Mouse (Mus musculus): Measurements from ENCODE around the gene Sult2b1. TPM values are rescaled to one million over a fixed set of nuclear protein-coding genes. Genes with fewer than 3 reads are reported as not detected.

Sult2b1 gene
- polyA plus RNA-seq, 1 experiment from 2014 or later, result 7.9 TPM

DNA sequence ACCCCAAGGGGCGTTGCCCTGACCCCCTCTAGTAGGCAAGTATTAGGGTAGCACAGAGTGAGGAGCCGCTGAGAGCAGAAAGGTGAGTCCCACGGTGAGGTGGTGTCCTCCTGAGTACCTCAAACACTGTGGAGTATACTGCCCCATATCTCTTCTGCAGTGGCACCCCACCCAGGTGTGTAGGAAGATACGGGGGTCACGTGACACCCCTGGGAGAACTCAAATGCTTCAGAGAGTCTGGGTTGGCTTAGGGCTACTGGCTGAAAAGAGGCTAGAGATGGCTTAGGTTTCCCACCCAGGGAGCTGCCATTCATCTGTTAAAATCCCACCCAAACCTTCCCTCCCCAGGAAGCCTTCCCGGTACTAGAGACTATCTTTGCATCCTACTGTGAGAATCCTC, 12.5 kb upstream of the Sult2b1 start:
- WGBS, result 49% methylated on average over 6 of the region's 6 CpGs
- Histone ChIP-seq H3K27ac (ENCODE audit: low read length) (no peak overlapping the region), H3K27me3 (ENCODE audit: control insufficient read depth, insufficient read depth, low read depth, low read length) (peaks cover 25% of the 10 kb centered on the region), H3K36me3 (ENCODE audit: control insufficient read depth, insufficient read depth, low read length) (no peaks in the 10 kb centered on the region), H3K9me3 (ENCODE audit: control insufficient read depth, low read length) (no peaks in the 10 kb centered on the region), H3K4me3 (ENCODE audit: low read length) (no peak overlapping the region), H3K4me2 (ENCODE audit: low read depth, low read length) (no peak overlapping the region; the same call in 1 of the 2 replicates), H3K4me1 (replicated peaks; ENCODE audit: control insufficient read depth, insufficient read depth, low read length) (peaks cover 22% of the 10 kb centered on the region), H3K9ac (ENCODE audit: low read length) (no peak overlapping the region)
- no peak for ATAC-seq (ENCODE audit: low read depth)

DNA sequence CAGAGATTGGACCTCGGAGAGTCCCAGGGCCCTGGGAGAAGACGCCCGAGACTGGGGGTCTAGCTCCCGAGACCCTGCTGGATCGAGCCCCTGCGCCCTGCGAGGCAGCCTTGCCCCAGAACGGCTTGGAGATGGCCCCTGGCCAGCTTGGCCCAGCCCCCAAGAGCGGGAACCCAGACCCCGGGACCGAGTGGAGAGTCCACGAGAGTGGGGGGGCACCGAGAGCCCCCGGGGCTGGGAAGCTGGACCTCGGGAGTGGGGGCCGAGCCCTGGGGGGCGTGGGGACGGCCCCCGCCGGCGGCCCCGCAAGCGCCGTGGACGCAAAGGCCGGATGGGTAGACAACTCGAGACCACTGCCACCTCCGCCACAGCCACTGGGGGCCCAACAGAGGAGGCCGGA, 10.5 kb upstream of the Sult2b1 start:
- 91% methylated on average over 29 of the region's 29 CpGs for WGBS

DNA sequence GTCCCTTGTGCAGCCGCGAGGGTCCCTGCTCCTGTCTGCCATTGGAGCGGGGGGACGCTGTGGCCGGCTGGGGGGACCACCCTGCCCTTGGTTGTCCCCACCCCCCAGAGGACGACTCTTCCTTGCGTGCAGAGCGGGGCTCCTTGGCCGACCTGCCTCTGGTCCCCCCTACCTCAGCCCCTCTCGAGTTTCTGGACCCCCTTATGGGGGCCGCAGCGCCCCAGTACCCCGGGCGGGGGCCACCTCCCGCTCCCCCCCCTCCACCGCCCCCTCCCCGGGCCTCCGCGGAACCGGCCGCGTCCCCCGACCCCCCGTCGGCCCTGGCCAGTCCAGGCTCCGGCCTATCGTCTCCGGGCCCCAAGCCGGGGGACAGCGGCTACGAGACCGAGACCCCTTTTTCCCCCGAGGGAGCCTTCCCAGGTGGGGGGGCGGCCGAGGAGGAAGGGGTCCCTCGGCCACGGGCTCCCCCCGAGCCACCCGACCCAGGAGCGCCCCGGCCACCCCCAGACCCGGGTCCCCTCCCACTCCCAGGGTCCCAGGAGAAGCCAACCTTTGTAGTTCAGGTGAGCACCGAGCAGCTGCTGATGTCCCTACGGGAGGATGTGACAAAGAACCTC, 9.6 kb upstream of the Sult2b1 start:
- ATAC-seq (ENCODE audit: low read depth), result no peak
- H3K27ac ChIP-seq (ENCODE audit: low read length), result no peak overlapping the region
- no peaks in the 10 kb centered on the region for H3K9me3 ChIP-seq (ENCODE audit: control insufficient read depth, low read length)
- peaks cover 22% of the 10 kb centered on the region for H3K27me3 ChIP-seq (ENCODE audit: control insufficient read depth, insufficient read depth, low read depth, low read length)
- no peak overlapping the region for H3K4me3 ChIP-seq (ENCODE audit: low read length)
- H3K4me2 ChIP-seq (ENCODE audit: low read depth, low read length), result no peak overlapping the region
- H3K36me3 ChIP-seq (ENCODE audit: control insufficient read depth, insufficient read depth, low read length), result no peaks in the 10 kb centered on the region; the same call in 1 of the 2 replicates
- no peak overlapping the region for H3K9ac ChIP-seq (ENCODE audit: low read length)
- peaks cover 10% of the 10 kb centered on the region for H3K4me1 ChIP-seq (replicated peaks; ENCODE audit: control insufficient read depth, insufficient read depth, low read length)
- 84% methylated on average over 33 of the region's 44 CpGs for WGBS

More for the DNA sequence above, 10.5 kb upstream of the Sult2b1 start:
- peaks cover 14% of the 10 kb centered on the region for H3K4me1 ChIP-seq (replicated peaks; ENCODE audit: control insufficient read depth, insufficient read depth, low read length)
- no peak overlapping the region for H3K27ac ChIP-seq (ENCODE audit: low read length)
- no peak for ATAC-seq (ENCODE audit: low read depth)
- H3K27me3 ChIP-seq (ENCODE audit: control insufficient read depth, insufficient read depth, low read depth, low read length), result peaks cover 25% of the 10 kb centered on the region
- no peaks in the 10 kb centered on the region for H3K9me3 ChIP-seq (ENCODE audit: control insufficient read depth, low read length)
- no peak overlapping the region for H3K9ac ChIP-seq (ENCODE audit: low read length)
- H3K4me2 ChIP-seq (ENCODE audit: low read depth, low read length), result no peak overlapping the region
- no peaks in the 10 kb centered on the region; the same call in 1 of the 2 replicates for H3K36me3 ChIP-seq (ENCODE audit: control insufficient read depth, insufficient read depth, low read length)
- H3K4me3 ChIP-seq (ENCODE audit: low read length), result no peak overlapping the region

DNA sequence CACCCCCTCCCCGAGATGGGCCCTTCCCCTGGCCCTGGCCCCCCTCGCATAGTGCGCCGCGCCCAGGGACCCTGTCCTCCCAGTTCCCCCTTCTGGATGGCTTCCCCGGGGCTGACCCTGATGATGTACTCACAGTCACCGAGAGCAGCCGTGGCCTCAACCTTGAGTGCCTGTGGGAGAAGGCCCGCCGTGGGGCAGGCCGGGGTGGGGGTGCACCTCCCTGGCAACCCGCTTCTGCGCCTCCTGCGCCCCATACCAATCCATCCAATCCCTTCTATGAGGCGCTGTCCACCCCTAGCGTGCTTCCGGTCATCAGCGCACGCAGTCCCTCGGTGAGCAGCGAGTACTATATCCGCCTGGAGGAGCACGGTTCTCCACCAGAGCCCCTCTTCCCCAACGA, 8.8 kb upstream of the Sult2b1 start:
- peaks cover 4% of the 10 kb centered on the region for H3K4me1 ChIP-seq (replicated peaks; ENCODE audit: control insufficient read depth, insufficient read depth, low read length)
- H3K4me3 ChIP-seq (ENCODE audit: low read length), result no peak overlapping the region
- no peaks in the 10 kb centered on the region for H3K9me3 ChIP-seq (ENCODE audit: control insufficient read depth, low read length)
- H3K27me3 ChIP-seq (ENCODE audit: control insufficient read depth, insufficient read depth, low read depth, low read length), result peaks cover 14% of the 10 kb centered on the region
- ATAC-seq (ENCODE audit: low read depth), result no peak
- no peaks in the 10 kb centered on the region; the same call in 1 of the 2 replicates for H3K36me3 ChIP-seq (ENCODE audit: control insufficient read depth, insufficient read depth, low read length)
- WGBS, result 78% methylated on average over 24 of the region's 24 CpGs
- H3K9ac ChIP-seq (ENCODE audit: low read length), result no peak overlapping the region
- no peak overlapping the region for H3K27ac ChIP-seq (ENCODE audit: low read length)
- H3K4me2 ChIP-seq (ENCODE audit: low read depth, low read length), result no peak overlapping the region

DNA sequence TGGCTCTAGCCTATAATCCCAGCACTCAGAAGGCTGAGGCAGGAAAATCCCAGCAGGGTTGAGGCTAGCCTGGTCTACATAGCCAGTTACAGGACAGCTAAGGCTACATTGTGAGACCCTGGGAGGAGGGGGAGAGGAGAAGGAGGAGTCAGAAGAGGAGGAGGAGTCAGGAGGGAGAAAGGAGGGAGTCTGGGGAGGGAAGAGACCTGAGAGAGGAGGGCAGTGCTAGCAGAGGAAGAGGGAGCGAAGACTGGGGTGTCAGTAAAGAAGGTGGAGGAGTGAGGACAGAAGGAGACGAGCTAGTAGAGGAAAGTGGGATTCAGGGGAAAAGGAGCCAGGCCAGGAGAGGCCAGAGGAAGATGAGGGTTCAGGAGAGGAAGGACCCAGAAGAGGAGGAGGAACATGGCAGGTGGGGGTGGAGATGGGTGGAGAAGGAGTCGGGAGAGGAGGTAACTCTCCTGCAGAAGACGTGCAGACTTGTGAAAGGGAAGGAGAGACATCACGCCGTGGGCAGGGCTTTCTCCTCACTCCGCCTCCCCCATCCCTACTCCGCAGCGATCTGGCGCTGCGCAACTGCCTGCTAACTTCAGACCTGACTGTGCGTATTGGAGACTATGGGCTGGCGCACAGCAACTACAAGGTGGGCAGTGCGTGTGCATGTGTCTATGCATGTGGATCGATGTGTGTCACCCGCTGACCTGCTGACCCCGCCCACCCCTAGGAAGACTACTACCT, 7.5 kb upstream of the Sult2b1 start:
- Histone ChIP-seq H3K4me3 (ENCODE audit: low read length) (no peak overlapping the region), H3K9ac (ENCODE audit: low read length) (no peak overlapping the region), H3K4me2 (ENCODE audit: low read depth, low read length) (no peak overlapping the region), H3K27ac (ENCODE audit: low read length) (no peak overlapping the region), H3K27me3 (ENCODE audit: control insufficient read depth, insufficient read depth, low read depth, low read length) (peaks cover 2% of the 10 kb centered on the region; the same call in 1 of the 2 replicates), H3K36me3 (ENCODE audit: control insufficient read depth, insufficient read depth, low read length) (no peaks in the 10 kb centered on the region; the same call in 1 of the 2 replicates), H3K9me3 (ENCODE audit: control insufficient read depth, low read length) (no peaks in the 10 kb centered on the region), H3K4me1 (replicated peaks; ENCODE audit: control insufficient read depth, insufficient read depth, low read length) (no peaks in the 10 kb centered on the region)
- ATAC-seq (ENCODE audit: low read depth), result no peak
- WGBS, result 74% methylated on average over 17 of the region's 17 CpGs

DNA sequence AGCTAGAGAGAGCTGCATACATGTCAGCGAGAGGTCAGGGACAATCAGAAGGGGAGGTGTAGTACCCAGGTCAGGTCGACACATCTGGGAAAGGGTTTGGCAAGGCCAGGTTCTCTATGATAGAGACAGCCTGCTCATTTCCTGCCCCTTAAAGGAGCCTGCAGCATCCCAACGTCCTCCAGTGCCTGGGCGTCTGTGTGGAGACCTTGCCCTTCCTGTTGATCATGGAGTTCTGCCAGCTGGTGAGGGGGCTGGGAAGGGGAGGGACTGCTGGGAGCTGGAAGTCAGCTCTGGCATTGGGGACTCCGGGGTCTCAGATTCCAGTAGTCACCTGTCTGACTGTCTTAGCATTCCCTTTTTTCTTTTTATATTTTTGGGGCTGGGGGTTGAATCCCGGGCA, 6.3 kb upstream of the Sult2b1 start:
- Histone ChIP-seq H3K9me3 (ENCODE audit: control insufficient read depth, low read length) (no peaks in the 10 kb centered on the region), H3K36me3 (ENCODE audit: control insufficient read depth, insufficient read depth, low read length) (no peaks in the 10 kb centered on the region; the same call in 1 of the 2 replicates), H3K27me3 (ENCODE audit: control insufficient read depth, insufficient read depth, low read depth, low read length) (no peaks in the 10 kb centered on the region), H3K4me3 (ENCODE audit: low read length) (no peak overlapping the region), H3K27ac (ENCODE audit: low read length) (no peak overlapping the region), H3K9ac (ENCODE audit: low read length) (no peak overlapping the region), H3K4me1 (replicated peaks; ENCODE audit: control insufficient read depth, insufficient read depth, low read length) (peaks cover 6% of the 10 kb centered on the region; the same call in 1 of the 2 replicates), H3K4me2 (ENCODE audit: low read depth, low read length) (no peak overlapping the region)
- WGBS, result 45% methylated on average over 6 of the region's 6 CpGs
- ATAC-seq (ENCODE audit: low read depth), result no peak

DNA sequence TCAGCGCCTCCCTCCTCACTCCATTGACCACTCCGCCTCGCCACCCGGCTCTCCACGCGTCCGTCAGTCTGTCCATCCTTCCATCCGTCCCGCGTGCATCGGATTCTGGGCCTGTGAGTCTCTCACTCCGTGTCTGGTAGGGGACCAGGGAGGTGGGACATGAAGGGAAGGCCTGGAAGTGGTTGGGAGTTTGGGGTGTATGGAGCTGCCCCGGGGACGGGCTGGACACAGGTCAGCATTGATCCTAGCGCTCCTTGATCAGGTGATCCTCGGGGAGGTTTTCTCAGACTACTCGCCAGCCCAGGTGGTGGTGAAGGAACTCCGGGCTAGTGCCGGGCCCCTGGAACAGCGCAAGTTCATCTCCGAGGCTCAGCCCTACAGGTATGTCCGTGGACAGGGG, 3.2 kb upstream of the Sult2b1 start:
- no peak overlapping the region for H3K9ac ChIP-seq (ENCODE audit: low read length)
- ATAC-seq (ENCODE audit: low read depth), result no peak
- no peaks in the 10 kb centered on the region; the same call in 1 of the 2 replicates for H3K36me3 ChIP-seq (ENCODE audit: control insufficient read depth, insufficient read depth, low read length)
- H3K4me2 ChIP-seq (ENCODE audit: low read depth, low read length), result no peak overlapping the region; the same call in 1 of the 2 replicates
- H3K9me3 ChIP-seq (ENCODE audit: control insufficient read depth, low read length), result no peaks in the 10 kb centered on the region
- peaks cover 5% of the 10 kb centered on the region for H3K27me3 ChIP-seq (ENCODE audit: control insufficient read depth, insufficient read depth, low read depth, low read length)
- H3K4me3 ChIP-seq (ENCODE audit: low read length), result no peak overlapping the region
- H3K27ac ChIP-seq (ENCODE audit: low read length), result no peak overlapping the region
- 82% methylated on average over 22 of the region's 22 CpGs for WGBS
- H3K4me1 ChIP-seq (replicated peaks; ENCODE audit: control insufficient read depth, insufficient read depth, low read length), result peaks cover 20% of the 10 kb centered on the region

DNA sequence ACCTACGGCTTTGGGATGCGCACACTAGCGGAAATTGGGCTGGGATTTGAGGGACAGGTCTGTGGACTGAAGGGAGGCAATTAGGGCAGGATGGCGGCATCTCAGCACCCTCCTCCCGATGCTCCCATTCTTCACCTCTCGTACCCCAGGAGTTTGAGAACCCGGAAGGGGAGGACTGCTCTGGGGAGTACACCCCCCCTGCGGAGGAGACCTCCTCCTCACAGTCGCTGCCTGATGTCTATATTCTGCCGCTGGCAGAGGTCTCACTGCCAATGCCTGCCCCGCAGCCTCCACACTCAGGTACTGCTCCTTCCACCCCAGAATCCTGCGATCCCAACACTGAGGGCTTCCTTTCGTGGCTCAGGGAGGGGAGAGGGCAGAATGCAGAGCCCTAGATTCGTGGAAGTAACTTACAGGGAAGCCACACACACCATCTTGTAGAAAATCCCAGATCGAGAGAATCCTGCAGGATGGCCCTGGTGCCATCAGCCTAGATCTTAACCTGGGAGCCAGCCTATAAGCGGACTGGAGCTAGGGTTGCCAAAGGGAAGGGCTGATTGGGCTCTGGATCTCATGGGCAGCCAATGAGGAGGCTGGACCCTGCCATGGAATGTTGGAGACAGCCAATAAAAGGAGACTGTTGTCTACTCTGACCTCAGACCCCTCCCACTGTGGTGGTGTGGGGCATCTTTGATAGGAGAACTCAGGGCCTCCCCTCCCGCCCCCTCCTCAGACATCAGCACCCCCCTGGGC, 2.4 kb upstream of the Sult2b1 start:
- WGBS, result 11% methylated on average over 17 of the region's 17 CpGs
- H3K9ac ChIP-seq (ENCODE audit: low read length), result peak overlapping the region; percentile 33; the same call in 1 of the 2 replicates
- no peak overlapping the region for H3K27ac ChIP-seq (ENCODE audit: low read length)

DNA sequence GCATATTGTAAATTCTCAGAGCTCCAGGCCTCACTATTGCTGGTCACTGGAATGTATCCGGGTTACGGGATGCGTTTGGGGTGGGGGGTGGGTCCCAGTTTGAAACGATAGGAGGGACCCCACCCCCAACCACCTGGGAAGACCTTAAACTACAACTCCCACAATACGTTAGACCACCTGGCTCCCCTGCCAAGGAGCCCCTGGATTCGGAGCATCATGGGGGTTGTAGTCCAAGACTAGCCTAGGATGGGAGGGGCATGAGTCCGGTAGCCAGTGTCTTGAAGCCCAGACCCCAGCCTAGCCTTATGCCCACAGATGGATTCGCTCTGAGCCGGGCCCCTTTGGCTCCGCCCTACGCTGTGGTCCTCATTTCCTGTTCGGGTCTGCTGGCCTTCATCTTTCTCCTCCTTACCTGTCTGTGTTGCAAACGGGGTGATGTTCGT, 1.7 kb upstream of the Sult2b1 start:
- WGBS, result under 1% methylated on average over 14 of the region's 14 CpGs
- Histone ChIP-seq H3K4me2 (ENCODE audit: low read depth, low read length) (peak overlapping the region; percentile 83), H3K9me3 (ENCODE audit: control insufficient read depth, low read length) (no peaks in the 10 kb centered on the region), H3K4me3 (ENCODE audit: low read length) (peak overlapping the region; percentile 56), H3K4me1 (replicated peaks; ENCODE audit: control insufficient read depth, insufficient read depth, low read length) (peaks cover 20% of the 10 kb centered on the region), H3K27ac (ENCODE audit: low read length) (no peak overlapping the region), H3K9ac (ENCODE audit: low read length) (peak overlapping the region; percentile 67), H3K27me3 (ENCODE audit: control insufficient read depth, insufficient read depth, low read depth, low read length) (peaks cover 5% of the 10 kb centered on the region), H3K36me3 (ENCODE audit: control insufficient read depth, insufficient read depth, low read length) (no peaks in the 10 kb centered on the region; the same call in 1 of the 2 replicates)
- peak; percentile 58; the same call in 1 of the 2 replicates for ATAC-seq (ENCODE audit: low read depth)

More for the DNA sequence above, 2.4 kb upstream of the Sult2b1 start:
- Histone ChIP-seq H3K4me1 (replicated peaks; ENCODE audit: control insufficient read depth, insufficient read depth, low read length) (peaks cover 20% of the 10 kb centered on the region), H3K9me3 (ENCODE audit: control insufficient read depth, low read length) (no peaks in the 10 kb centered on the region), H3K4me2 (ENCODE audit: low read depth, low read length) (peak overlapping the region; percentile 83), H3K36me3 (ENCODE audit: control insufficient read depth, insufficient read depth, low read length) (no peaks in the 10 kb centered on the region; the same call in 1 of the 2 replicates), H3K27me3 (ENCODE audit: control insufficient read depth, insufficient read depth, low read depth, low read length) (peaks cover 5% of the 10 kb centered on the region), H3K4me3 (ENCODE audit: low read length) (peak overlapping the region; percentile 56)
- ATAC-seq (ENCODE audit: low read depth), result peak; percentile 43

Data from lung, embryonic 16.5 days (tissue).